Mouse (Mus musculus) retina, postnatal 1 day (tissue): ENCODE data around the gene Tpt1.

Experiments
- DNase-seq: peaks from one replicate; pipeline ENCODE4 v3.0.0-alpha.2; 2012

Tpt1 gene

GRCm38 (mm10) chr14:75878980-75879379, 34.1 kb downstream of the Tpt1 start:
- peak; percentile 70 for DNase-seq

- DNase-seq = no peak
Observed at GRCm38 (mm10) chr14:75881856-75882255, 37.0 kb downstream of the Tpt1 start.

GRCm38 (mm10) chr14:75883330-75883729, 38.4 kb downstream of the Tpt1 start:
- DNase-seq = no peak

GRCm38 (mm10) chr14:75883873-75884272, 39.0 kb downstream of the Tpt1 start:
- DNase-seq = no peak

GRCm38 (mm10) chr14:75892118-75892517, 47.2 kb downstream of the Tpt1 start:
- DNase-seq = no peak
